Mouse (Mus musculus): ENCODE measurements around the gene Otulin.

- TF ChIP-seq ELF1 (IDR thresholded peaks at IDR 0.05; ENCODE audit: low read depth, low read length) = no peak
- TF ChIP-seq ZC3H11A (IDR thresholded peaks at IDR 0.05; ENCODE audit: low read depth, low read length) = no peak
- TF ChIP-seq EP300 (IDR thresholded peaks at IDR 0.05; ENCODE audit: low read depth in 1 of 2, low read length in 2 of 2) = no peak
- TF ChIP-seq CTCF (IDR thresholded peaks at IDR 0.05 in 2 of 3, conservative IDR thresholded peaks at IDR 0.05 in 1 of 3; ENCODE audit: control insufficient read depth in 1 of 3, insufficient read depth in 1 of 3, low read depth in 2 of 3, low read length in 3 of 3, poor library complexity in 1 of 3, severe bottlenecking in 1 of 3) = no peak
- TF ChIP-seq ZMIZ1 (IDR thresholded peaks at IDR 0.05; ENCODE audit: low read depth, low read length) = no peak
Observed at GRCm38 (mm10) chr15:27673151-27673550, 42.7 kb upstream of the Otulin start.

All from MEL (cell line).